Mouse (Mus musculus) megakaryocyte, embryonic 14.5 days (primary cell): ENCODE results near the gene Rgma. TPM values are rescaled to one million over a fixed set of nuclear protein-coding genes. Genes with fewer than 3 reads are reported as not detected.

Experiments
- H3K27me3 ChIP-seq: replicated peaks from 2 replicates; pipeline ENCODE3; 2012; ENCODE audit warnings: inconsistent platforms
- H3K36me3 ChIP-seq: replicated peaks from 2 replicates; pipeline ENCODE3; 2012; ENCODE audit warnings: low read length, inconsistent platforms, mixed read lengths
- H3K4me1 ChIP-seq: 2 replicates; pipeline ENCODE4 v1.6.1; 2012; ENCODE audit warnings: inconsistent platforms
- H3K4me3 ChIP-seq: replicated peaks from 2 replicates; pipeline ENCODE3; 2012; ENCODE audit warnings: moderate library complexity, mild to moderate bottlenecking, inconsistent platforms
- H3K9me3 ChIP-seq: 2 replicates; pipeline ENCODE4 v1.6.1; 2012; ENCODE audit warnings: inconsistent platforms
- FLI1 ChIP-seq: IDR thresholded peaks from 2 replicates; pipeline ENCODE4 v1.6.1; 2012; ENCODE audit warnings: low read length, inconsistent platforms, mixed read lengths
- GATA1 ChIP-seq: IDR thresholded peaks from 3 replicates; pipeline ENCODE4 v1.6.1; 2012; ENCODE audit warnings: mixed read lengths, low read length, inconsistent platforms, borderline replicate concordance
- polyA plus RNA-seq: library from polyadenylated mRNA; stranded (reverse); fragments of >175 nt; gene quantifications from 2 replicates; pipeline ENCODE4 v1.2.3, GENCODE M21; 2012; ENCODE audit warnings: low replicate concordance; ENCODE audit not compliant: insufficient read depth

Rgma gene
- polyA plus RNA-seq, 1 experiment: not detected

DNA sequence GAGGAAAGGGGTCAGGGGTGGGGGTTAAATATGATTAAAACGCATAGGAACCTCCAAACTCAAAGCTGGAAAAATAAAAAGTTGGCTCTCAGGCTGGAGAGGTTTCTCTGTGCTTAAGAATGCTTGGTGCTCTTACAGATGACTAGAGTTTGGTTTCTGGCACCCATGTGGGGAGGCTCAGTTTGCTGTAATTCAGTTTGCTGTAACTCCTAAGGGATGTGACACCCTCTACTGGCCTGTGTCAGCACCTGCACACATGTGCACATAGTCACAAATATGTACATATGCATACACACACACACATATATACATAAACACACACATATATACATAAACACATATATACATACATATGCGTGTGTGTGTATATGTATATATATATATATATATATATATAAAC lies 13.6 kb downstream of the Rgma start:
- Histone ChIP-seq H3K4me3 (no peak overlapping the region), H3K27me3 (peaks cover 82% of the 10 kb centered on the region), H3K4me1 (peaks cover 15% of the 10 kb centered on the region), H3K36me3 (no peaks in the 10 kb centered on the region), H3K9me3 (peaks cover 7% of the 10 kb centered on the region)
- no peak for TF ChIP-seq FLI1
- TF ChIP-seq GATA1: no peak

DNA sequence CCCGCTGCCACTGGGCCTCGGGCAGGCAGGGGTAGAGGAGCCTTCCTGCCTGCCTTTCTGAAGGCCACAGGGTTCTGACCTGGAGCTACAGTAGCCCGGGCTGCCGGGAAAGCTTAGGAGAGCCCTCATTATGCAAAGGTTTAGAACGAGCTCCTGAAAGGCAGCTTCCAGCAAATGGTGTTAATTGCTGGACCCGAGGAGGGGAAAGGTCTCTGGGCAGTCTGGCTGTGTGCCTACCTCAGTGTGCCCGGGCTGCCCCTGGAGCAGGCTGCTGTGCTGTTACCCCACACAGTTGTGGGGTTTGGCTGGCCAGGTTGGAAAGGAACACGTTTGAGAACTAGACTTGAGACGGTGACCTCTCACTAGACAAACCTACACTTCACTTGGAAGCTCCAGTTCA lies 14.1 kb downstream of the Rgma start:
- peaks cover 15% of the 10 kb centered on the region for H3K4me1 ChIP-seq
- peaks cover 7% of the 10 kb centered on the region for H3K9me3 ChIP-seq
- H3K36me3 ChIP-seq: no peaks in the 10 kb centered on the region
- peaks cover 80% of the 10 kb centered on the region for H3K27me3 ChIP-seq
- TF ChIP-seq GATA1 (no peak), FLI1 (no peak)
- no peak overlapping the region for H3K4me3 ChIP-seq

DNA sequence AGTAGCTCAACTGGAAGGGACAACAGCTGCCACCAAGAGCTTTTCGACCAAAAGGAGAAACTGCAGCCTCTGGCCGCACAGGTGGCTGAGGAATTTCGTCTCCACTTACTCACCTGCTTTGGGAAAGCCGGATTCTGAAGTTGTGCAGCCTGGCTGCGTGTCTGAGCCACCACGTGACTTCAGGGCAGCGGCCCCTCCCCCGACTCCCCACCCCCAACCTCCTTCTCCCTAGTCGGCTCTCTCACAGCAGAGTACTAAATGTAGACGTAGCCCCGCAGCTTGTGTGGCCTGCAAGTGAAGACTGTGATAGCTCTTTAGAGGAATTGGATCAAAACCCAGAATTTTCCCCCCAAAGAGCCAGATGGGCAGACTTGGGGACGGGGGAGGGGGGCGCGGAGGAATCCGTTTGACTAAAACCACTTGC lies 14.6 kb downstream of the Rgma start:
- H3K36me3 ChIP-seq: no peaks in the 10 kb centered on the region
- no peak overlapping the region for H3K4me3 ChIP-seq
- peaks cover 8% of the 10 kb centered on the region for H3K9me3 ChIP-seq
- TF ChIP-seq FLI1 (no peak), GATA1 (no peak)
- peaks cover 15% of the 10 kb centered on the region for H3K4me1 ChIP-seq
- peaks cover 80% of the 10 kb centered on the region for H3K27me3 ChIP-seq

GRCm38 (mm10) chr7:73390426-73391001 lies 15.2 kb downstream of the Rgma start:
- H3K4me1 ChIP-seq: peaks cover 15% of the 10 kb centered on the region
- peaks cover 9% of the 10 kb centered on the region for H3K9me3 ChIP-seq
- H3K4me3 ChIP-seq: no peak overlapping the region
- TF ChIP-seq GATA1 (no peak), FLI1 (no peak)
- H3K36me3 ChIP-seq: no peaks in the 10 kb centered on the region
- peaks cover 81% of the 10 kb centered on the region for H3K27me3 ChIP-seq

- Histone ChIP-seq H3K4me1 (peaks cover 15% of the 10 kb centered on the region), H3K4me3 (peak overlapping the region; percentile 81), H3K36me3 (no peaks in the 10 kb centered on the region), H3K27me3 (peaks cover 84% of the 10 kb centered on the region), H3K9me3 (peaks cover 9% of the 10 kb centered on the region)
- no peak for TF ChIP-seq FLI1
- no peak for TF ChIP-seq GATA1
Measured at GRCm38 (mm10) chr7:73391002-73391517, 15.8 kb downstream of the Rgma start.

DNA sequence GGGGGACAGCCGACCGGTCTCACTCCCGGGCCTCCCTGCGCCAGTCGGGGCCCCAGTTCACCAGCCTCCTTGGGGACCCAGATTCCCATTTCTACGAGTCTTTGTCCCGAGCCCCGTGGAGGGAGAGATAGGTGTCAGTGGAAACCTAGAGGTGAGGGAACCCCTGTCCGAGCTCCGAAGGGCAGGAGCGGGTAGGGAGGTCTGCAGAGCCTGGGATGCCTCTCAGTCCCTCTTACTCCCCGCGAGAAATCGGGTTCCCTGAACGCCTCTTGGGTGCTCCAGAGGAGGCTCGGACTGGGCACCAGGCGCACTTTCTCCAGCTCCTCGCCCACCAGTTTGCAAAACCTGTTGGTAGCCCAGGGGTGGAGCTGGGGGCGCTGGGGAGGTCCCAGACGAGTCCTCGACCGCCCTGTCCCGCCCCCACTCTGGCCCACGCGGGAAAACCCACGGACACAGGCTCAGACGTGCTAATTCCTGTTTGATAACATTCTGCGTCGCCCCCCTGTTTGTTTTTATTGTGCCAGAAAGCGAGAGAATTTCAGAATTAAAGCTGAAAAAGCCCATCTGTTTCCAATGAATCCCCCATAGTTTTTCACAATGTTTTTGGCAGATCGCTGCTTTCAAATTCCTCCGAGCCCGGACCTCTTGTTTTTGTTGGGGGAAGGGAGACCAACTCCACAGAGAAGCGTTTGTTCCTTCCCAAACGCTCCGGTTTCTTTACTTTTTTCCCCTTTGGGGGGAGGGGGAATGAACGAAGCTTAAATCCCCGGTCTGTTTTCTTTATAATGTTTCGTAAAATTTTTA lies 16.4 kb downstream of the Rgma start:
- Histone ChIP-seq H3K9me3 (peaks cover 9% of the 10 kb centered on the region), H3K27me3 (peaks cover 88% of the 10 kb centered on the region), H3K4me3 (peak overlapping the region; percentile 81), H3K36me3 (no peaks in the 10 kb centered on the region), H3K4me1 (peaks cover 15% of the 10 kb centered on the region)
- no peak for TF ChIP-seq FLI1
- TF ChIP-seq GATA1: no peak

- TF ChIP-seq GATA1 (no peak), FLI1 (no peak)
- Histone ChIP-seq H3K27me3 (peaks cover 86% of the 10 kb centered on the region), H3K9me3 (peaks cover 9% of the 10 kb centered on the region), H3K4me1 (peaks cover 15% of the 10 kb centered on the region), H3K36me3 (no peaks in the 10 kb centered on the region), H3K4me3 (no peak overlapping the region)
Measured at GRCm38 (mm10) chr7:73392359-73392758, 17.1 kb downstream of the Rgma start.

- H3K27me3 ChIP-seq: peaks cover 86% of the 10 kb centered on the region
- TF ChIP-seq FLI1 (no peak), GATA1 (no peak)
Measured at GRCm38 (mm10) chr7:73393307-73394012, 18.2 kb downstream of the Rgma start.

DNA sequence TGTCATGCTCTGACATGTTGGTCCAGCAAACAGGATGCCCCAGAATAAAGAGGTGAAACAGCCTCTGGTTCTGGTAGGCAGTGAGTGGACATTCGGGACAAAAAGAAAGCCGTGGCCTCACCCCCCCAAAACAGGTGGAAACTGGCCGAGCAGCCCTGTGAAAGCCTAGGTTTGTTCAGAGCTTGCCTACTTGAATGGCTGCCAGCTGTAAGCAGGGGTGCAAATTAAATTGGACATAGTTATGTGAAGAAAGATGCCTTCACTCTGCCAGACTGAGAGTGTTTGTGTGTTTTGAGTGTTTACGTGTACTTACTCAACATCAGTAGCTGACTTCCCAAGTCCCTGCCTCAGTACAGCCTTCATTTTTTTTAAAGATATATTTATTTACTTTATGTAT lies 18.7 kb downstream of the Rgma start:
- Histone ChIP-seq H3K4me3 (no peak overlapping the region), H3K9me3 (peaks cover 7% of the 10 kb centered on the region), H3K27me3 (peaks cover 87% of the 10 kb centered on the region), H3K4me1 (peaks cover 25% of the 10 kb centered on the region), H3K36me3 (no peaks in the 10 kb centered on the region)
- TF ChIP-seq FLI1 (no peak), GATA1 (no peak)

More at GRCm38 (mm10) chr7:73393307-73394012, 18.2 kb downstream of the Rgma start:
- Histone ChIP-seq H3K9me3 (peaks cover 9% of the 10 kb centered on the region), H3K4me3 (no peak overlapping the region), H3K36me3 (no peaks in the 10 kb centered on the region), H3K4me1 (peaks cover 20% of the 10 kb centered on the region)

GRCm38 (mm10) chr7:73398319-73398718 lies 23.0 kb downstream of the Rgma start:
- no peaks in the 10 kb centered on the region for H3K36me3 ChIP-seq
- peaks cover 82% of the 10 kb centered on the region for H3K27me3 ChIP-seq
- H3K9me3 ChIP-seq: peaks cover 2% of the 10 kb centered on the region; the same call in 1 of the 2 replicates
- H3K4me1 ChIP-seq: peaks cover 20% of the 10 kb centered on the region
- no peak for TF ChIP-seq FLI1
- TF ChIP-seq GATA1: no peak
- H3K4me3 ChIP-seq: peak overlapping the region; percentile 43
